Mouse (Mus musculus) thymus, adult 2 months (tissue): ENCODE measurements at regions not wholly inside any gene's neighbourhood (a gene's known extent, or its start where the extent isn't known, plus 50 kb on each side); places are given as distances from the start of the nearest gene placed in this dataset.

ENCODE experiments used
- CTCF ChIP-seq: fragments of 200-500 bp; IDR thresholded peaks from 2 replicates; pipeline ENCODE4 v1.5.1; 2012; ENCODE audit warnings: mild to moderate bottlenecking, control low read depth, low read length, moderate library complexity, borderline replicate concordance; ENCODE audit not compliant: control insufficient read depth, poor library complexity, insufficient read depth; ENCODE audit errors: extremely low read depth
- POLR2A ChIP-seq: fragments of 200-500 bp; IDR thresholded peaks from 2 replicates; pipeline ENCODE4 v1.6.1; 2012; ENCODE audit warnings: mild to moderate bottlenecking, low read length, control low read depth, moderate library complexity; ENCODE audit not compliant: control insufficient read depth, poor library complexity, insufficient read depth; ENCODE audit errors: extremely low read depth

GRCm38 (mm10) chr6:91589181-91589580 lies 73.5 kb downstream of the Lsm3 start:
- no peak for TF ChIP-seq POLR2A
- TF ChIP-seq CTCF = no peak
